Mouse (Mus musculus): ENCODE measurements around the gene Gpr87. TPM values are rescaled to one million over a fixed set of nuclear protein-coding genes. Genes with fewer than 3 reads are reported as not detected.

Gene Gpr87
- polyA plus RNA-seq, 1 experiment from 2014 or later: not detected

DNA sequence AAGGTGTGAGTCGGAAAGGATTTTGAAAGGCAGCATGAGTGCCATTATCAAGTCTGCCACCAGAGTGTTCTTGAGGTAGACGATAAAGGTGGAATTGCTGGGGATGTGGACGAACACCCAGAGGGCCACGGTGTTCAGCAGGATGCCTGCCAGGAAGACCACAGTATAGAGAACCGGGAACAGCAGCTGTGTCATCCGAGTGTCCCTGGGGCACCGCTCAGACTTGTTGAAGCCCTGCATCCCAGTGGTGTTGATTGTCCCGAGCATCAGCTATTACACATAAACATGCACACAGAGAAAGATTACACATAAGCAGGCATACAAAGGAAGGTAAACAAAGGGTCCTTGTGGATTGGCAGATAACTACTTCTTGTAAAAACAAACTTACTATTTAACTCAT is 15.2 kb upstream of the Gpr87 start:
- H3K4me1 ChIP-seq (replicated peaks): 0 out of 2 replicates have a peak, but pooled peaks cover 3% of the 10 kb centered on the region
- WGBS: 72% methylated on average over 8 of the region's 8 CpGs
- no peaks in the 10 kb centered on the region for H3K36me3 ChIP-seq
- no peak overlapping the region for H3K4me2 ChIP-seq (replicated peaks)
- no peaks in the 10 kb centered on the region for H3K27me3 ChIP-seq (replicated peaks)
- H3K9me3 ChIP-seq: no peaks in the 10 kb centered on the region
- ATAC-seq: no peak
- H3K4me3 ChIP-seq (replicated peaks): no peak overlapping the region
- H3K9ac ChIP-seq: no peak overlapping the region
- no peak overlapping the region for H3K27ac ChIP-seq

DNA sequence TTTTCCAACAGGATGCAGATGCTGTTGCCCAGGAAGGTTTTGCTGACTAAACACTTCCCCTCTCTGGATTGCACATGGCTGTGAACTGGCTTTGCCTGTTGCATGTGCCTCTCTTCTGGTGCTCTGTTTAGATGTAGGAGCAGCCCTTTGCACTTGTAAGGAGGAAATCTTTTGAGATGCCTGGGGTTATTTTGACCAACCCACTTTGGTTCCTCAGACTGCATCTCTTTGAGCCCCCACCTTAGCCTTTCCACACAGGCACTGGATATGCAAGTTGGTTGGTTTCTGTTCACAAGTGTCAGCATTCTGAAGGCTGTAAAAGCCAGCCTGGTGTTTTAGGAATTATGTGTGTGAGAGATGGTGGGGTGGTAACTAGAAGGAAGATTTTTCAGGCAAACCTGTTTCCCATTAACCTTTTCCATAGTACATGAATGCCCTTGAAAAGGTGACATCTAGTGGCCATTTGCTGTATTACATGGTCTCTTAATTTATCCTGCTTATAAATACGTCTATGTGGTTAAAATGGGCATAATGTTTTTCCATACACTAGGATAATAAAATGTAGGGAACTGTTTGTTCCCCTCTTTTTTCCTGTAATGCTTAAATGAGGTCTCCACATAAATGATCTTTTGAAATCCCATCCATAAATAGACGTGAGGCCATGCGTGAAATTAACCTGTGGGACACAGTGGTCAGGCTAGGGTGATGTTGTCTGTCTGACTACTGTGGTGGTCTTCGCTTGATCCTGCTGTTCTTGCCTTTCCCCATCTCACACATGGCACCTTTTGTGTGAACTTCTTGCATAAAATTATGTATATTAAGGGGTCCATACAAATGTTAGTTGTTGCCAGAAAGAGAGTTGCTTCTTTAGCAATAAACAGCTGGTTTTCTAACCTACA is 14.0 kb upstream of the Gpr87 start:
- no peaks in the 10 kb centered on the region for H3K9me3 ChIP-seq
- no peak overlapping the region for H3K4me2 ChIP-seq (replicated peaks)
- 0 out of 2 replicates have a peak, but pooled peaks cover 3% of the 10 kb centered on the region for H3K4me1 ChIP-seq (replicated peaks)
- ATAC-seq: peak; percentile 28
- H3K36me3 ChIP-seq: no peaks in the 10 kb centered on the region
- no peak overlapping the region for H3K4me3 ChIP-seq (replicated peaks)
- no peak overlapping the region for H3K27ac ChIP-seq
- H3K27me3 ChIP-seq (replicated peaks): no peaks in the 10 kb centered on the region
- H3K9ac ChIP-seq: no peak overlapping the region
- WGBS: 68% methylated on average over 4 of the region's 4 CpGs

- ATAC-seq: no peak
- Histone ChIP-seq H3K27me3 (replicated peaks) (no peaks in the 10 kb centered on the region), H3K4me3 (replicated peaks) (no peak overlapping the region), H3K36me3 (no peaks in the 10 kb centered on the region), H3K4me2 (replicated peaks) (no peak overlapping the region), H3K9me3 (no peaks in the 10 kb centered on the region), H3K27ac (no peak overlapping the region), H3K9ac (no peak overlapping the region), H3K4me1 (replicated peaks) (0 out of 2 replicates have a peak, but pooled peaks cover 3% of the 10 kb centered on the region)
- 86% methylated on average over 4 of the region's 4 CpGs for WGBS
Observed at GRCm38 (mm10) chr3:59205941-59206340, 11.0 kb upstream of the Gpr87 start.

DNA sequence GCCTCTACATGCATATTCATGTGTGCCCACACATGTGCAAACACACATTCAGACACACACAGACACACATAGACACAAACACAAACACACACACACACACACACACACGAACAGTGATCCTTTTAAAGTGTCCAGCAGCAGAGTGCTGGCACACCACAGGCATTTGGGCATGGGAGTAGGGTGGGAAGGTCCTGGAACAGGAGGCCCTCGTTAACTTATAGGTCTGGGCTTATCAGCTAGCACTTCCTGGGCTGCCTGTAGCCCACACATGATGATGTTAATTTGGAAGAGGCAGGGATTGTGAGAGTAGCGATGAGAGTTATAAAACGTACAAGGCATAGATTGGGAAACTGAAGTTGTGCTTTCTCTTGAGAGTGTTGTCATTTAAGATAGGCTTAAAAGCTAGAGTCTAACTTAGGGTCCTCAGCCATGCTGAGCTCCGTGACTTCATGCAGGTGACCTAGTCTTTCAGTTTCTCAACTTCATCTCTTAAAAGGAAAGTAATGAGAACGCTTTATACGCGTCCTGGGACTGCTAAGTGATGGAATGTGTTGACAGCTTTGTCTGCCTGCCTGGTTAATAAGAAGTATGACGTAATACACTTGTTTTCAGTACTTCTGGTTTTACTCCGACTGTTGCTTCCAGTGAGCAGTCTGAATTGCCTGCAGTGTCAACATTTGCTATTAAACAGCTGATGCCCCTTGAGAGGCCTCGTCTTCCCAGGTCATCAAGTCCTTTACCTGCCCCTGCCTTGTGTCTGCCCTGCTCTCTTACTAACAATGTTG is 10.0 kb upstream of the Gpr87 start:
- Histone ChIP-seq H3K4me1 (replicated peaks) (0 out of 2 replicates have a peak, but pooled peaks cover 3% of the 10 kb centered on the region), H3K27ac (no peak overlapping the region), H3K36me3 (no peaks in the 10 kb centered on the region), H3K9ac (no peak overlapping the region), H3K27me3 (replicated peaks) (no peaks in the 10 kb centered on the region), H3K4me2 (replicated peaks) (no peak overlapping the region), H3K9me3 (no peaks in the 10 kb centered on the region), H3K4me3 (replicated peaks) (no peak overlapping the region)
- ATAC-seq: no peak
- 54% methylated on average over 11 of the region's 11 CpGs for WGBS

DNA sequence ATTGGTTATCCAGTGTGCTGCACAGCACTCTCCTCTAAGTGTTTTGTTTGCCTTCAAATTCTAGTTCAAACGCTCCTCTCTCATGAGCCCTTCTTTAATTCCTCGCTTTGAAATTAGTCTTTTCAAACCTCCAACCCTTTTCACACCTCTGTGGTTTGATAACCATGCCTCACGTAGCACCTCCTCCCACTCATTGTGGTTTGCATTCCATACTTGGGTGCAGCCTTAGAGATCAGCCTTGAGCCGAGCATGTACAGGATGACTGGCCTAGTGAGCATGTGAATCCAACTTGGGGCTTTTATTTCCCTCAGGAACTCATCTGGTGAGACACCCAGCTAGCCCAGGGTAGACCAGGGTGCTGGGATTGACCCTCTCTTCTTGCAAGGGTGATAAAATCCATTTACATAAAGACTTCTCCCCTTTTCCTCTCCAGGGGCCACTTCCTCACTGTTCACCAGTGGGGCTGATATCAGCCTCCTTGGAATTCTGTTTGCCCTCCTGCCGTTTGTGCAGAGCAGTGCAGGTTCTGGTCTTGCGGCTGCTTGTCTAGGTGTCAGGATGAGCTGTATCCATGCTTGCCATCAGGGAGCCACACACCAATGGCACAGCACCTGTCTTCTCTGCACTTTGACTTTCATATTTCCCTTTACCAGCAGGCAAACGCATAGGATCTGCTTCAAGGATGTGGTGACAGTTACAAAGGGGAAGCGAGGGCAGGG is 9.1 kb upstream of the Gpr87 start:
- Histone ChIP-seq H3K9me3 (no peaks in the 10 kb centered on the region), H3K36me3 (no peaks in the 10 kb centered on the region), H3K4me1 (replicated peaks) (0 out of 2 replicates have a peak, but pooled peaks cover 3% of the 10 kb centered on the region), H3K4me2 (replicated peaks) (no peak overlapping the region), H3K4me3 (replicated peaks) (no peak overlapping the region), H3K27me3 (replicated peaks) (no peaks in the 10 kb centered on the region), H3K27ac (no peak overlapping the region), H3K9ac (no peak overlapping the region)
- WGBS: 68% methylated on average over 8 of the region's 8 CpGs
- no peak for ATAC-seq

GRCm38 (mm10) chr3:59197329-59197948 is 2.5 kb upstream of the Gpr87 start:
- no peak for ATAC-seq
- Histone ChIP-seq H3K27ac (no peak overlapping the region), H3K27me3 (replicated peaks) (no peaks in the 10 kb centered on the region), H3K4me2 (replicated peaks) (no peak overlapping the region), H3K9ac (no peak overlapping the region), H3K9me3 (no peaks in the 10 kb centered on the region), H3K4me1 (replicated peaks) (no peaks in the 10 kb centered on the region), H3K36me3 (no peaks in the 10 kb centered on the region), H3K4me3 (replicated peaks) (no peak overlapping the region)
- WGBS: 80% methylated on average over 4 of the region's 4 CpGs

- Histone ChIP-seq H3K4me3 (replicated peaks) (no peak overlapping the region), H3K36me3 (no peaks in the 10 kb centered on the region), H3K27ac (no peak overlapping the region), H3K9ac (no peak overlapping the region), H3K27me3 (replicated peaks) (no peaks in the 10 kb centered on the region), H3K4me2 (replicated peaks) (no peak overlapping the region), H3K9me3 (no peaks in the 10 kb centered on the region), H3K4me1 (replicated peaks) (no peaks in the 10 kb centered on the region)
- 89% methylated on average over 7 of the region's 7 CpGs for WGBS
- no peak for ATAC-seq
Observed at GRCm38 (mm10) chr3:59194099-59194498, 805 bp downstream of the Gpr87 start.

GRCm38 (mm10) chr3:59191674-59192073 is 3.2 kb downstream of the Gpr87 start:
- 92% methylated on average over 6 of the region's 6 CpGs for WGBS
- no peaks in the 10 kb centered on the region for H3K9me3 ChIP-seq
- H3K4me3 ChIP-seq (replicated peaks): no peak overlapping the region
- H3K27me3 ChIP-seq (replicated peaks): no peaks in the 10 kb centered on the region
- H3K9ac ChIP-seq: no peak overlapping the region
- no peak for ATAC-seq
- no peaks in the 10 kb centered on the region for H3K36me3 ChIP-seq
- no peak overlapping the region for H3K27ac ChIP-seq
- no peaks in the 10 kb centered on the region for H3K4me1 ChIP-seq (replicated peaks)
- no peak overlapping the region for H3K4me2 ChIP-seq (replicated peaks)

- ATAC-seq: no peak
- H3K9ac ChIP-seq: no peak overlapping the region
- no peak overlapping the region for H3K27ac ChIP-seq
- no peaks in the 10 kb centered on the region for H3K27me3 ChIP-seq (replicated peaks)
- H3K4me3 ChIP-seq (replicated peaks): no peak overlapping the region
- no peak overlapping the region for H3K4me2 ChIP-seq (replicated peaks)
- WGBS: 76% methylated on average over 4 of the region's 4 CpGs
- H3K36me3 ChIP-seq: no peaks in the 10 kb centered on the region
- H3K9me3 ChIP-seq: no peaks in the 10 kb centered on the region
- no peaks in the 10 kb centered on the region for H3K4me1 ChIP-seq (replicated peaks)
Observed at GRCm38 (mm10) chr3:59187336-59187735, 7.6 kb downstream of the Gpr87 start.

GRCm38 (mm10) chr3:59185662-59186061 is 9.2 kb downstream of the Gpr87 start:
- Histone ChIP-seq H3K9ac (no peak overlapping the region), H3K9me3 (no peaks in the 10 kb centered on the region), H3K4me1 (replicated peaks) (no peaks in the 10 kb centered on the region), H3K36me3 (no peaks in the 10 kb centered on the region), H3K27me3 (replicated peaks) (no peaks in the 10 kb centered on the region), H3K4me3 (replicated peaks) (no peak overlapping the region), H3K4me2 (replicated peaks) (no peak overlapping the region), H3K27ac (no peak overlapping the region)
- WGBS: 80% methylated on average over 4 of the region's 4 CpGs
- no peak for ATAC-seq

- Histone ChIP-seq H3K4me3 (replicated peaks) (no peak overlapping the region), H3K27ac (no peak overlapping the region), H3K9ac (no peak overlapping the region), H3K36me3 (no peaks in the 10 kb centered on the region), H3K4me2 (replicated peaks) (no peak overlapping the region), H3K9me3 (no peaks in the 10 kb centered on the region), H3K27me3 (replicated peaks) (no peaks in the 10 kb centered on the region), H3K4me1 (replicated peaks) (no peaks in the 10 kb centered on the region)
- ATAC-seq: no peak
Observed at GRCm38 (mm10) chr3:59182129-59182528, 12.8 kb downstream of the Gpr87 start.

- Histone ChIP-seq H3K4me2 (replicated peaks) (no peak overlapping the region), H3K4me1 (replicated peaks) (no peaks in the 10 kb centered on the region), H3K27ac (no peak overlapping the region), H3K9me3 (no peaks in the 10 kb centered on the region), H3K27me3 (replicated peaks) (no peaks in the 10 kb centered on the region), H3K9ac (no peak overlapping the region), H3K4me3 (replicated peaks) (no peak overlapping the region), H3K36me3 (no peaks in the 10 kb centered on the region)
- 76% methylated on average over 5 of the region's 5 CpGs for WGBS
- no peak for ATAC-seq
Observed at GRCm38 (mm10) chr3:59181134-59181533, 13.8 kb downstream of the Gpr87 start.
